Mouse (Mus musculus) ES-E14 (cell line): ENCODE results near the gene Tpk1.

Experiments used
- CHD2 ChIP-seq: IDR thresholded peaks from 2 replicates; pipeline ENCODE4 v1.6.1; 2014; ENCODE audit warnings: mild to moderate bottlenecking, low read depth, low read length, inconsistent platforms
- HCFC1 ChIP-seq: IDR thresholded peaks from 2 replicates; pipeline ENCODE4 v1.6.1; 2012; ENCODE audit warnings: low read length, inconsistent platforms, borderline replicate concordance; ENCODE audit not compliant: insufficient read depth
- MAFK ChIP-seq: IDR thresholded peaks from 2 replicates; pipeline ENCODE4 v1.6.1; 2014; ENCODE audit warnings: mild to moderate bottlenecking, low read depth, low read length, inconsistent platforms; ENCODE audit not compliant: insufficient read depth
- ZC3H11A ChIP-seq: IDR thresholded peaks from 2 replicates; pipeline ENCODE4 v1.6.1; 2012; ENCODE audit warnings: low read depth, mild to moderate bottlenecking, inconsistent platforms, low read length, borderline replicate concordance
- ZNF384 ChIP-seq: IDR thresholded peaks from 2 replicates; pipeline ENCODE4 v1.6.1; 2012; ENCODE audit warnings: low read depth, low read length, inconsistent platforms

- no peak for TF ChIP-seq HCFC1
- no peak for TF ChIP-seq MAFK
- TF ChIP-seq ZC3H11A: no peak
- TF ChIP-seq CHD2: no peak
- no peak for TF ChIP-seq ZNF384
These were observed 298.6 kb downstream of the Tpk1 start for GRCm38 (mm10) chr6:43367434-43367945.
